8 mouse cellular contexts compared by ENCODE assay signal in genomic region chr19:28011396-28011717, GRCm38 (mm10). TPM values are rescaled to one million over a fixed set of nuclear protein-coding genes. Genes with fewer than 3 reads are reported as not detected.
DNase-seq lines count a peak whose midpoint lies in the region; ATAC-seq and TF ChIP-seq lines count a peak whose summit lies in the region.

No protein-coding gene starts in this region.

- H3K9me3 ChIP-seq in embryonic facial prominence, embryonic 15.5 days (replicated peaks): no peaks in the 10 kb centered on the region
- H3K9me3 ChIP-seq in limb, embryonic 13.5 days: no peaks in the 10 kb centered on the region
- no peaks in the 10 kb centered on the region for H3K9me3 ChIP-seq in midbrain, embryonic 15.5 days

- peak overlapping the region; percentile 97 for H3K4me3 ChIP-seq in bone marrow, adult 2 months (replicated peaks; ENCODE audit: control insufficient read depth, low read depth, low read length)
- peak overlapping the region; percentile 89 for H3K4me3 ChIP-seq in embryonic facial prominence, embryonic 15.5 days (replicated peaks)
- peak overlapping the region; percentile 97 for H3K4me3 ChIP-seq in limb, embryonic 13.5 days
- H3K4me3 ChIP-seq in midbrain, embryonic 15.5 days: peak overlapping the region; percentile 96

- H3K27ac ChIP-seq in bone marrow, adult 2 months (ENCODE audit: control insufficient read depth, insufficient read depth, low read depth, low read length, poor library complexity): peak overlapping the region; percentile 100
- H3K27ac ChIP-seq in embryonic facial prominence, embryonic 15.5 days (replicated peaks): peak overlapping the region; percentile 100
- peak overlapping the region; percentile 100 for H3K27ac ChIP-seq in limb, embryonic 13.5 days
- peak overlapping the region; percentile 100 for H3K27ac ChIP-seq in midbrain, embryonic 15.5 days

- H3K27me3 ChIP-seq in embryonic facial prominence, embryonic 15.5 days: no peaks in the 10 kb centered on the region
- no peaks in the 10 kb centered on the region for H3K27me3 ChIP-seq in limb, embryonic 13.5 days
- no peaks in the 10 kb centered on the region for H3K27me3 ChIP-seq in midbrain, embryonic 15.5 days (replicated peaks)

- no peaks in the 10 kb centered on the region; the same call in 1 of the 2 replicates for H3K4me1 ChIP-seq in bone marrow, adult 2 months (ENCODE audit: control insufficient read depth, insufficient read depth, low read length)
- no peaks in the 10 kb centered on the region for H3K4me1 ChIP-seq in embryonic facial prominence, embryonic 15.5 days
- peaks cover 4% of the 10 kb centered on the region for H3K4me1 ChIP-seq in limb, embryonic 13.5 days
- H3K4me1 ChIP-seq in midbrain, embryonic 15.5 days: peaks cover 13% of the 10 kb centered on the region

- no peaks in the 10 kb centered on the region for H3K36me3 ChIP-seq in embryonic facial prominence, embryonic 15.5 days
- H3K36me3 ChIP-seq in limb, embryonic 13.5 days: no peaks in the 10 kb centered on the region
- no peaks in the 10 kb centered on the region for H3K36me3 ChIP-seq in midbrain, embryonic 15.5 days (replicated peaks)

- peak overlapping the region; percentile 55 for H3K4me2 ChIP-seq in embryonic facial prominence, embryonic 15.5 days (replicated peaks)
- peak overlapping the region; percentile 69 for H3K4me2 ChIP-seq in limb, embryonic 13.5 days (replicated peaks)
- peak overlapping the region; percentile 39 for H3K4me2 ChIP-seq in midbrain, embryonic 15.5 days

- DNase-seq in B cell, adult 2 months: peak; percentile 97 to 98
- DNase-seq in heart, adult 9 months (ENCODE audit: low spot score in 2 of 2): peak; percentile 91 to 93
- DNase-seq in kidney, adult 9 months: peak; percentile 94
- DNase-seq in spleen, postnatal 10 days (ENCODE audit: low spot score in 2 of 2): peak; percentile 87 to 95

- WGBS in bone marrow, adult 2 months: under 1% methylated on average over 30 of the region's 30 CpGs
- under 1% methylated on average over 29 of the region's 30 CpGs for WGBS in embryonic facial prominence, embryonic 15.5 days
- 0% methylated on average over 27 of the region's 30 CpGs for WGBS in limb, embryonic 13.5 days
- WGBS in midbrain, embryonic 15.5 days: 0% methylated on average over 29 of the region's 30 CpGs

- ATAC-seq in embryonic facial prominence, embryonic 15.5 days (ENCODE audit: insufficient number of reproducible peaks, low FRiP score, low TSS enrichment, low read depth): peak; percentile 99
- peak; percentile 99 for ATAC-seq in limb, embryonic 13.5 days (ENCODE audit: low FRiP score, low read depth)
- ATAC-seq in midbrain, embryonic 15.5 days (replicated peaks): peak; percentile 99

- TF ChIP-seq POLR2A in bone marrow, adult 2 months (IDR thresholded peaks at IDR 0.05; ENCODE audit: borderline replicate concordance, control insufficient read depth, low read depth, low read length): peak; percentile 98

- TF ChIP-seq CTCF in bone marrow, adult 2 months (IDR thresholded peaks at IDR 0.05; ENCODE audit: control insufficient read depth, insufficient read depth, low read length): no peak

- H3K9ac ChIP-seq in embryonic facial prominence, embryonic 15.5 days: peak overlapping the region; percentile 80
- H3K9ac ChIP-seq in limb, embryonic 13.5 days: peak overlapping the region; percentile 96
- peak overlapping the region; percentile 78 for H3K9ac ChIP-seq in midbrain, embryonic 15.5 days

RNA-seq across cellular contexts. Expression of gene Rfx3, which starts 0.4 kb away (rescaled TPM):
- polyA plus RNA-seq in bone marrow, adult 2 months (2011; ENCODE audit: insufficient read depth, insufficient read length, low replicate concordance, missing spikeins): 1.3 and 5.3 TPM in 2 replicates
- 14.3 and 16.2 TPM in 2 replicates for polyA plus RNA-seq in embryonic facial prominence, embryonic 15.5 days (2015; fragmentation: Nextera tagmentation; extraction: Ambion mirVana)
- 12.1 and 13.3 TPM in 2 replicates for polyA plus RNA-seq in limb, embryonic 13.5 days (2015; fragmentation: Nextera tagmentation; extraction: Ambion mirVana)
- 32.2 and 33.9 TPM in 2 replicates for polyA plus RNA-seq in midbrain, embryonic 15.5 days (2015; fragmentation: Nextera tagmentation; extraction: Ambion mirVana)

Comparison
In these comparisons a context has a peak if more than half of its experiments do, and no peak if none do; other contexts are left out.
1. Peak in every context shown above with its lines: DNase-seq, ATAC-seq, H3K4me3 ChIP-seq and H3K27ac ChIP-seq.